7 mouse cellular contexts compared by ENCODE assay signal in genomic region chr11:11820251-11820650, GRCm38 (mm10). TPM values are rescaled to one million over a fixed set of nuclear protein-coding genes. Genes with fewer than 3 reads are reported as not detected.
A peak's percentile ranks its signal among the peaks of the same experiment; 100 is the strongest.
DNase-seq lines count a peak whose midpoint lies in the region; ATAC-seq lines count a peak whose summit lies in the region.

No protein-coding gene starts in this region.

- DNase-seq in adrenal gland, adult 2 months = peak; percentile 85
- peak; percentile 99 for DNase-seq in embryo, embryonic 10.5 days (ENCODE audit: low spot score)
- peak; percentile 75 for DNase-seq in gastrocnemius, postnatal 14 days
- peak; percentile 54 to 72 for DNase-seq in left cerebral cortex, adult 8-10 months (ENCODE audit: low spot score in 2 of 2)
- DNase-seq in right cerebral cortex, postnatal 25 days = peak; percentile 62

- peak; percentile 82 for ATAC-seq in inflammation-experienced regulatory T-cells, adult 6 months
- peak; percentile 90 for ATAC-seq in megakaryocyte, adult 5-6 weeks (ENCODE audit: poor library complexity, severe bottlenecking)

- intact Hi-C loops in gastrocnemius, postnatal 14 days (cut with DNase I; ENCODE audit: low total_unique reads) = loop anchor here (5.0 kb wide), 1 partner anchor 152 kb away; no protein-coding TSS in a partner anchor

RNA-seq across cellular contexts. Expression of gene Fignl1, which starts 11.5 kb away (rescaled TPM):
- 1 to 10 TPM; 1.3 to 2.7 TPM for total RNA-seq in adrenal gland, adult 2 months (2021)
- polyA plus RNA-seq in adrenal gland, adult 2 months (2012; rRNA removed) = 0.20 and 0.22 TPM in 2 replicates
- total RNA-seq in gastrocnemius, postnatal 14 days (2021) = 1 to 10 TPM; 1.5 to 2.9 TPM
- 10 to 100 TPM in 2 of 3 experiments, 1 to 10 TPM in 1; 8.4 to 75.9 (median 10.4) TPM for polyA plus RNA-seq in inflammation-experienced regulatory T-cells, adult 6 months (2017; shearing (Covaris generic))
- under 1 TPM; 0.67 to 0.89 (median 0.85) TPM for total RNA-seq in left cerebral cortex, adult 8-10 months (2022)
- 45.4 and 46.4 TPM in 2 replicates for total RNA-seq in megakaryocyte, adult 5-6 weeks (2015)
- 64.2 and 65.6 TPM in 2 replicates for total RNA-seq in megakaryocyte, adult 5-6 weeks (2017)

Comparison
In these comparisons a context has a peak if more than half of its experiments do, and no peak if none do; other contexts are left out.
1. Peak in every context shown above with its lines: DNase-seq and ATAC-seq.
2. RNA of gene Fignl1, which starts 11.5 kb away (total RNA-seq): 45.4 to 65.6 TPM in megakaryocyte, adult 5-6 weeks; 1.5 to 2.9 TPM in gastrocnemius, postnatal 14 days, 1.3 to 2.7 TPM in adrenal gland, adult 2 months and 0.67 to 0.89 TPM in left cerebral cortex, adult 8-10 months; every median in the first group is over 10 times any median in the second.